Mouse (Mus musculus) limb, embryonic 14.5 days (tissue): ENCODE data around the gene Osbpl3. TPM values are rescaled to one million over a fixed set of nuclear protein-coding genes. Genes with fewer than 3 reads are reported as not detected.

Experiments used
- ATAC-seq: fragments of 200-750 bp; cut with Nextera tagmentation; 2 replicates; pipeline ENCODE4 v1.8.0; 2017; ENCODE audit warnings: low read depth, moderate number of reproducible peaks, moderate TSS enrichment; ENCODE audit not compliant: low FRiP score
- DNase-seq: peaks from one replicate; pipeline ENCODE4 v3.0.0-alpha.2; 2015; ENCODE audit warnings: low spot score
- H3K27ac ChIP-seq: fragments of 300-500 bp; sonication (generic); replicated peaks from 2 replicates; pipeline ENCODE4 v1.5.1; 2014; ENCODE audit warnings: low read depth, mild to moderate bottlenecking, low read length, moderate library complexity, mixed read lengths
- H3K27me3 ChIP-seq: fragments of 300-500 bp; sonication (generic); 2 replicates; pipeline ENCODE4 v1.6.1; 2014; ENCODE audit warnings: low read length, mixed read lengths; ENCODE audit not compliant: control insufficient read depth, insufficient read depth
- H3K36me3 ChIP-seq: fragments of 300-500 bp; sonication (generic); 2 replicates; pipeline ENCODE4 v1.6.1; 2014; ENCODE audit warnings: mild to moderate bottlenecking, low read length, moderate library complexity, mixed read lengths; ENCODE audit not compliant: control insufficient read depth, insufficient read depth
- H3K4me1 ChIP-seq: fragments of 300-500 bp; sonication (generic); 2 replicates; pipeline ENCODE4 v1.6.1; 2014; ENCODE audit warnings: antibody characterized with exemption, low read length, mixed read lengths; ENCODE audit not compliant: control insufficient read depth, insufficient read depth
- H3K4me2 ChIP-seq: fragments of 300-500 bp; sonication (generic); replicated peaks from 2 replicates; pipeline ENCODE4 v1.6.1; 2014; ENCODE audit warnings: low read depth, mild to moderate bottlenecking, low read length, moderate library complexity; ENCODE audit not compliant: severe bottlenecking
- H3K4me3 ChIP-seq: fragments of 300-500 bp; sonication (generic); replicated peaks from 2 replicates; pipeline ENCODE4 v1.5.1; 2014; ENCODE audit warnings: low read length
- H3K9ac ChIP-seq: fragments of 300-500 bp; sonication (generic); 2 replicates; pipeline ENCODE4 v1.6.1; 2014; ENCODE audit warnings: mild to moderate bottlenecking, low read depth, low read length, moderate library complexity; ENCODE audit not compliant: severe bottlenecking
- H3K9me3 ChIP-seq: fragments of 300-500 bp; sonication (generic); 2 replicates; pipeline ENCODE4 v1.6.1; 2016; ENCODE audit warnings: low read length; ENCODE audit not compliant: control insufficient read depth
- POLR2A ChIP-seq: fragments of 200-500 bp; IDR thresholded peaks from 2 replicates; pipeline ENCODE4 v1.8.0; 2012; ENCODE audit warnings: inconsistent platforms, mild to moderate bottlenecking, moderate library complexity, borderline replicate concordance; ENCODE audit not compliant: insufficient read depth, insufficient read length; ENCODE audit errors: extremely low read depth
- WGBS: fragments of 180-500 bp; shearing (Covaris S2); extraction: QIAGEN DNeasy Blood & Tissue Kit; methylation state at CpG from one replicate; pipeline ENCODE4 v1.1.7; 2014; 5-methylcytosine and 5-hydroxymethylcytosine counted together
- polyA plus RNA-seq, 2 experiments: library from polyadenylated mRNA; depleted of rRNA in 1 of 2; stranded (reverse) in 1 of 2; unstranded in 1 of 2; fragments of >200 nt; fragmentation: Nextera tagmentation in 1 of 2; extraction: Ambion mirVana in 1 of 2; gene quantifications; 2 replicates each; pipeline versions ENCODE4 v1.2.1 to v1.2.3; 2012 to 2014

Osbpl3 gene
- polyA plus RNA-seq, 2 experiments: 10.9 to 19.8 TPM

DNA sequence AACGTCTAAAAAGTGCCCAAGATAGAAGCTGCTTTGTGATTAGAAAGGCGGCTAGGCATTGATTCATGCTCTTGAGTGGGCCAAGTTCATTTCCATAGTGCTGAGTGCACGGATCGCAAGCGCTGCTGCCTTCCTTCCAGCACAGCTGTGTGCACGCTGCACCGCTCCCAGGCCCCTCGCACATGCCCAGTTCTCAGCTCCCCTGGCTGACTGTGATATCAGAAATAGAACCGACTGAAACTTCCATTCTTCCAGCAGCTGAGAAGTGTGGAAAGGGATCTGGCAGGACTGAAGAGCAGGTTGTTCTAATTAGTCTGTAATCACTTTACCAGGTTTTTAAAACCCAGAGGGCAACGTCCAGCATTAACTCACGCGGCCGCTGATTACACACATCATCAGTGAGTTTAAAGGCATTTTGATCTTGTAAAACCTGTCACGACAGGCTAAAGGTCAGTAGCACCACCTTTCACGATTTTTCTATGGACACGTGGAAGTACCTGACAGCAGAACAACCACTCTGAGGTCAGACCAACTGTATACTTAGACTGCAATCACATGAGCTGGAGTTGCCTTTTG lies 97.8 kb downstream of the Osbpl3 start:
- Histone ChIP-seq H3K4me2 (no peak overlapping the region), H3K27me3 (no peaks in the 10 kb centered on the region), H3K9ac (no peak overlapping the region), H3K27ac (no peak overlapping the region), H3K4me1 (peaks cover 25% of the 10 kb centered on the region), H3K4me3 (no peak overlapping the region), H3K36me3 (no peaks in the 10 kb centered on the region), H3K9me3 (no peaks in the 10 kb centered on the region)
- DNase-seq (peak; percentile 71), ATAC-seq (0 out of 2 replicates have a peak, but pooled peaks have one; percentile 47)
- 9% methylated on average over 16 of the region's 16 CpGs for WGBS
- TF ChIP-seq POLR2A: no peak

DNA sequence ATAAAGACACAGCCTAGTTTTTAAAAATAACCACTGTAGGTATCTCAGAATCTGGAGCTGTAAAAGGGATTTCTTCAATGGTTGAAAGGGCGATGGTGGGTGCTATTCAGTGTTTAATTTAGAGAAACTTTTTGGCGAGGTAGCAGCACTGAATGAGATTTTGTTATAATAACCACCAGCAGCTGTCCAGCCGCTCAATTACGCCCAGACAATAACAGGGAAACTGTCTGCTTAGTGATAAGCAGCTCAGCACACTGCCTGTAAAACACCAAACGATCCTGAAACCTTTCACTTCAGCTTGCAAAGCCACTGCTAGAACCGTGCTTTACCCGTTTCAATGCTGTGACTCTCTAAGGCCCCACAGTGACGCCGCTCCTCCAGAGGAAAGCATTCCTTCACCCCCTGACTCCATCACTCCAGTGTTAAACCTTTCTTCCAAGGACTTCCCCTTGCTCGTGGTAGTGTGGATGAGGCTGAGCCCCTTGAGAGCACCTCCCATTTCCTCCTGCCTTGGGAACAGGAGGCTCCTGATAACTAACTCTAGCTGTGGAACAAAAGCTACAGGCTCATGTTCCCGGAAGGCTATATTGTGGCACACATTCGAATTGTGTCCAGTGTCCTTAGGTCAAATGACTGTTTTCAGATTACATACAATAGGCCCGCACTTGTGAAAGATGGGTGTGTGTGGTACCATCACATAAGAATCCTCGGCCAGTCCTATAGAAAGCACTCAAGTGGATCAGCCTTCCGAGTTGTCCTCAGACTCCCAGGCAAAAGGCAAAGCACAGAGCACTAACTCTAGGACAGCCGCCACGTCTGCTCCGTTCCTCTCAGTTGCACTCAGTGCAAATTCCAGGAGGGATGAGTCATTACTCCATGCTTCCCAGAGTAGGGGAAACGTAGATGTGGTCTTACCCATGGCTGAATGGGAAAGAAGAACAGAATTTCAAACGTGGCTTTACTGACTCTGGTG lies 101.0 kb downstream of the Osbpl3 start:
- no peaks in the 10 kb centered on the region for H3K27me3 ChIP-seq
- DNase-seq (no peak), ATAC-seq (no peak)
- TF ChIP-seq POLR2A: no peak
- H3K4me3 ChIP-seq: no peak overlapping the region
- H3K9ac ChIP-seq: no peak overlapping the region
- peaks cover 6% of the 10 kb centered on the region for H3K36me3 ChIP-seq
- H3K4me1 ChIP-seq: peaks cover 25% of the 10 kb centered on the region
- H3K4me2 ChIP-seq: no peak overlapping the region
- no peak overlapping the region for H3K27ac ChIP-seq
- WGBS: 59% methylated on average over 20 of the region's 20 CpGs
- H3K9me3 ChIP-seq: no peaks in the 10 kb centered on the region

DNA sequence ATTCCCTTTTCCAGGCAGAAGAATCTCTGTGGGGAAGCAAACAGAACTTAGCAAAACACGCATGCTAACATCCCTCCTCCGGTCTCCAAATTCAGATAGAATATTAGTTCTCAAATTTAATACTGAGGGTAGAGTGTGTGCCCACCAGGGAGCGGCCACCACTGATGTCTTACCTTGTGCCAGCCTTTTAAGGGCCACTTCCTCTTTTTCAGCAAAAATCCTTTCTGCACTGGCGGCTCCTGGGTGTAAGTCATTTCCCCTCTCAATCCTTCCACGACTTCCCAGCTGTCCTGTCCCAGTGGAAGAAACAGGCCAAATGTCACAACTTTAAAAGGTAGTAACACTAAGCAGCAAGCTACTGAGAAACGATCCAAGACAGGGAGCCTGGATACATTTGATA lies 103.2 kb downstream of the Osbpl3 start:
- ATAC-seq: no peak
- Histone ChIP-seq H3K4me1 (peaks cover 15% of the 10 kb centered on the region), H3K9ac (no peak overlapping the region), H3K4me3 (no peak overlapping the region), H3K4me2 (no peak overlapping the region), H3K27ac (no peak overlapping the region), H3K27me3 (no peaks in the 10 kb centered on the region), H3K9me3 (no peaks in the 10 kb centered on the region), H3K36me3 (peaks cover 10% of the 10 kb centered on the region)
- no peak for TF ChIP-seq POLR2A
- 51% methylated on average over 6 of the region's 6 CpGs for WGBS
- no peak for DNase-seq

DNA sequence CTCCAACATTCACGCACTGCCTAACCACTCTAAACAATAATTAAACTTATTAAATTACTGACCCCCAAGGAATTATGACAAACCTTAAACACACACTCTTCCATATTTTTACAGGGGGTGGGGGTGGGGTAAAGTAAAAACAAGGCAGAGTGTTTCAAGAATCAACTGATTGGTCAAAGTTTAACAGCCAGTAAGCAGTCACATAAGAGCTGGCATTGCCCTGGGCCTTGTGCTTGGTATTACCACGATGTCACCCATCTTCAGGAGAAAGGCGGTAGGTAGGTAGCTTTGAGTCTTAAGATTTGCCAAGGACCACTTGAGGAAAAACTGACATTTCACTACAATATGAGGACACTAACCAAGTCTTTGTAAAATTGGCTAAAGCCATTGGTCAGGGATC lies 105.1 kb downstream of the Osbpl3 start:
- Histone ChIP-seq H3K4me3 (no peak overlapping the region), H3K9ac (no peak overlapping the region), H3K9me3 (no peaks in the 10 kb centered on the region), H3K4me1 (peaks cover 9% of the 10 kb centered on the region; the same call in 1 of the 2 replicates), H3K36me3 (peaks cover 15% of the 10 kb centered on the region), H3K27ac (no peak overlapping the region), H3K27me3 (no peaks in the 10 kb centered on the region), H3K4me2 (no peak overlapping the region)
- no peak for TF ChIP-seq POLR2A
- ATAC-seq (no peak), DNase-seq (no peak)
- 84% methylated on average over 3 of the region's 3 CpGs for WGBS

DNA sequence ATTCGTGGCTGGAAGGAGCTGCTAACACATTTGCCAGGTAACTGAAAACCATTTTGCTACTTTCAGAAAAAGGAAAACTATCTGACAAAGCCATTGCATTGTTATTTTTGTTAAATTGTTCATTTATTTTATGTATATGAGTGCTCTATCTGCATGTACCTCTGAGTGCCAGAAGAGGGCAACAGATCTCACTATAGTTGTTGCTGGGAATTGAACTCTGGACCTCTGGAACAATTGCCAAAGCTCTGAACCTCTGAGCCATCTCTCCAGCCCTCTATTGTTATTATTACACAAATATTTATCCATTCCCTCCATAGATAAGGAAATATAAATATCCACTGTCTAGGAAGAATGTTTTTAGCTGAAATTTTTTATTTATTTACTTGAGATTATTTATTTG lies 107.4 kb downstream of the Osbpl3 start:
- Histone ChIP-seq H3K36me3 (peaks cover 16% of the 10 kb centered on the region), H3K4me1 (no peaks in the 10 kb centered on the region), H3K9me3 (no peaks in the 10 kb centered on the region), H3K27me3 (no peaks in the 10 kb centered on the region), H3K9ac (no peak overlapping the region), H3K4me2 (no peak overlapping the region), H3K4me3 (no peak overlapping the region), H3K27ac (no peak overlapping the region)
- ATAC-seq (no peak), DNase-seq (no peak)
- TF ChIP-seq POLR2A: no peak
- WGBS: 86% methylated on average over 1 of the region's 1 CpGs
